Mouse (Mus musculus) ovary, postnatal 14 days (tissue): ENCODE results near the gene Dyrk1a.
"Not testable (repeated sequence)": the region's sequence is repeated elsewhere in the genome, so short reads cannot be mapped to it uniquely, and the experiment has no call there.

Experiments
- DNase-seq: peaks from one replicate; pipeline ENCODE4 v3.0.0; 2022; ENCODE audit warnings: low spot score

Gene Dyrk1a

GRCm38 (mm10) chr16:94633012-94633411 is 63.2 kb downstream of the Dyrk1a start:
- DNase-seq, result no peak

- DNase-seq, result no peak
Observed at GRCm38 (mm10) chr16:94637423-94637822, 67.6 kb downstream of the Dyrk1a start.

GRCm38 (mm10) chr16:94641799-94642198 is 72.0 kb downstream of the Dyrk1a start:
- no peak for DNase-seq

- no peak for DNase-seq
Observed at GRCm38 (mm10) chr16:94647153-94647552, 77.3 kb downstream of the Dyrk1a start.

- DNase-seq, result no peak
Observed at GRCm38 (mm10) chr16:94647925-94648324, 78.1 kb downstream of the Dyrk1a start.

- no peak for DNase-seq
Observed at GRCm38 (mm10) chr16:94649861-94650260, 80.1 kb downstream of the Dyrk1a start.

GRCm38 (mm10) chr16:94652091-94652713 is 82.4 kb downstream of the Dyrk1a start:
- DNase-seq, result no peak

GRCm38 (mm10) chr16:94655083-94655482 is 85.3 kb downstream of the Dyrk1a start:
- no peak for DNase-seq

GRCm38 (mm10) chr16:94656891-94657290 is 87.1 kb downstream of the Dyrk1a start:
- no peak for DNase-seq

GRCm38 (mm10) chr16:94659394-94659793 is 89.6 kb downstream of the Dyrk1a start:
- no peak for DNase-seq

GRCm38 (mm10) chr16:94660221-94660620 is 90.4 kb downstream of the Dyrk1a start:
- no peak for DNase-seq

- no peak for DNase-seq
Observed at GRCm38 (mm10) chr16:94667557-94667956, 97.7 kb downstream of the Dyrk1a start.

GRCm38 (mm10) chr16:94671313-94671712 is 101.5 kb downstream of the Dyrk1a start:
- DNase-seq, result no peak

GRCm38 (mm10) chr16:94680924-94681323 is 111.1 kb downstream of the Dyrk1a start:
- DNase-seq, result no peak

- no peak for DNase-seq
Observed at GRCm38 (mm10) chr16:94681760-94682159, 112.0 kb downstream of the Dyrk1a start.

- no peak for DNase-seq
Observed at GRCm38 (mm10) chr16:94683960-94684359, 114.2 kb downstream of the Dyrk1a start.

- DNase-seq, result no peak
Observed at GRCm38 (mm10) chr16:94693687-94694305, 124.0 kb downstream of the Dyrk1a start.

GRCm38 (mm10) chr16:94697553-94697952 is 127.7 kb downstream of the Dyrk1a start:
- no peak for DNase-seq

GRCm38 (mm10) chr16:94698234-94698633 is 128.4 kb downstream of the Dyrk1a start:
- not testable (repeated sequence) for DNase-seq

GRCm38 (mm10) chr16:94701141-94701540 is 131.3 kb downstream of the Dyrk1a start:
- no peak for DNase-seq

- DNase-seq, result no peak
Observed at GRCm38 (mm10) chr16:94701971-94702370, 132.2 kb downstream of the Dyrk1a start.

GRCm38 (mm10) chr16:94713480-94714094 is 143.8 kb downstream of the Dyrk1a start:
- DNase-seq, result peak; percentile 84

- DNase-seq, result no peak
Observed at GRCm38 (mm10) chr16:94714483-94714882, 144.7 kb downstream of the Dyrk1a start.
